Mouse (Mus musculus) large intestine, adult 2 months (tissue): ENCODE measurements around the gene Unc13c. TPM values are rescaled to one million over a fixed set of nuclear protein-coding genes. Genes with fewer than 3 reads are reported as not detected.

Experiments
- DNase-seq: peaks from one replicate; pipeline ENCODE4 v3.0.0-alpha.2; 2012; ENCODE audit warnings: low read depth, low spot score
- WGBS: fragments of 180-500 bp; shearing (Covaris S2); methylation state at CpG from one replicate; pipeline ENCODE4 v1.1.7; 2018; 5-methylcytosine and 5-hydroxymethylcytosine counted together
- polyA plus RNA-seq: library from polyadenylated mRNA; depleted of rRNA; stranded (reverse); fragments of >200 nt; gene quantifications from 2 replicates; pipeline ENCODE4 v1.2.3, GENCODE M21; 2012; rRNA removed

The Unc13c gene
- 0.01 TPM in 1 of 2 replicates, not detected in the other for polyA plus RNA-seq

DNA sequence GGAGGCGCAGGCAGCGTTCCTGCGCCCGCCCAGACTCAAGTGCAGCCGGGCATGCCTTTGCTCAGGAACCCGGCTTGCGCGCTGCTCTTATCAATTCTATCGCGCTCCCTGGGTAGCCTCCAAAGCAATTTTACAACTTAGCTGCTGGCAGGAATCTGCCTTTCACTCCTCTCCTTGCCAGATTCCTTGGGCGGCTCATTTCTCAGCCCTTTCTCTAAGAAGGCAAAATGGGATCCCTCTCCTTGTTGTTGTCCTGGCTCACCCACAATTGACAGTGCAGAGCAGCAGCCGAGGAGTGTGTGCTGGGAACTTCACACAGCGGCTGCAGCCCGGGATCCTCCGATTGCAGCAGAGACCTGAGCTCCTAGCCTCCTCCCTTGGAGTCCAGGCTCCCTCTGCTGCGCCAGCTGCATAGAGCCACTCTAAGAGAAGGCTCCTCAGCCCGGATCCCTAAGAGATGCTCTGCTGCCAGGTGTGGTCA is at the start of gene Unc13c:
Gene Unc13c, minus strand, starts transcription at position 326 of the 481 bp plus-strand sequence.
- WGBS: 7% methylated on average over 17 of the region's 17 CpGs
- DNase-seq: no peak

DNA sequence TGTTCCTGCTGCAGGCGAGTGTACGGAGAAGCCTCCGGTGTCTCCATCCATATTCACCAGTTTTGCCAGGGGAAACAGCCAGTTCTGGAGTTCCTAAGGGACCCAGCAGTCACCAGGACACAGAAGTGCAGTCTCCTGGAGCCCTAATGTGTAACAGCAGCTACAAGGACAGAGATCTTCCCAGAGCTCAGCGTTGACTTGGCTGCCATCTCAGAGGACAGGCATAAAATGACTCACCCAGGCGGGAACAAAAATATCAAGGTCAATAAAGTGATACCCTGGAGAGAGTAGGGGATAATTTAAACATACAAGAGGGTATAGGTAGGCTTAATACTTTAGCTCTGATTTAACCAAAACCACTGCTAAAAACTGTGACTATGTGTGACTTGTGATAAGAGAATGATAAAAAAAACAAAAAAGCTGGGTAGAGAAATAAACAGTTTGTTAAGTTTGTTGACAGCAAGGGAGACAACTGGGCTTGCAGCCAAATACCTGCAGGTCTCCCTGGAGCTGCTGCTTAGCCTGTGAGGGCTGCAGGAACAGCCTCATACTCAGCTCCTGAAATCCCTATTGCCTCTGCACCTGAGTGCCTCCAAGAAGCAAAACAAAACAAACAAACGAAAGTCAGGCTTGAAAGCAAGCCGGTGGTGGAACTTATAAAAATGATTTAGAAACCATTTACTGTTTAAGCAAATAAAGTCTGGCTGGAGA is 39.4 kb upstream of the Unc13c start:
- DNase-seq: no peak

DNA sequence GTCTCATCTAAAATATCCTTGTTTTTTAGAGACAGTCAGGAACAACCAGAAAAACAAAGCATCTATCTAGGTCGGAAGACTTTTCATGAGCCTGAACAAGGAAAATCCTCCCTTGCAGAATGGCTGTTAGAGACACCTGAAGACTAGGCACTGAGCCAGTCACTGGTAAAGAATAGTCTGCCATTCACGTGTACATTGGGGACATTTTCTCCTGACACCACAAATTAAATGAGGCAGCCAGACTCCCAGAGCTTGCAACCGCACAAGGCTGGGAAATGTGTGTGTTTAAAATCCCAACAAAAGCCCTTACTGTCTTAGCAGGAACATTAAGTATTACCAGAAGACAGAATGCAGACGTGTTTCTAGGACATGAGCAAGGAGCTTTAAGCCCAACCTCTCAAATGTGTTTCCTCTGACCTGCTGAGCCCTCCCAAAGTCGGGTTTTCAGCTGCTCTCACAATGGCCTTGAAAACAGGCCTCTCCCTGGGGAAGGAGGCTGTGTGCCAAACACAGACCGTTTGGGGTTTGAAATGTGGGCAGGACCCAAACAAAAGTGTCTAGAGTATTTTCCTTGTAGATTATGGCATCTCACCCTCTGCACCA is 33.7 kb upstream of the Unc13c start:
- 25% methylated on average over 6 of the region's 6 CpGs for WGBS
- no peak for DNase-seq

More for the DNA sequence above, 39.4 kb upstream of the Unc13c start:
- 49% methylated on average over 7 of the region's 7 CpGs for WGBS

DNA sequence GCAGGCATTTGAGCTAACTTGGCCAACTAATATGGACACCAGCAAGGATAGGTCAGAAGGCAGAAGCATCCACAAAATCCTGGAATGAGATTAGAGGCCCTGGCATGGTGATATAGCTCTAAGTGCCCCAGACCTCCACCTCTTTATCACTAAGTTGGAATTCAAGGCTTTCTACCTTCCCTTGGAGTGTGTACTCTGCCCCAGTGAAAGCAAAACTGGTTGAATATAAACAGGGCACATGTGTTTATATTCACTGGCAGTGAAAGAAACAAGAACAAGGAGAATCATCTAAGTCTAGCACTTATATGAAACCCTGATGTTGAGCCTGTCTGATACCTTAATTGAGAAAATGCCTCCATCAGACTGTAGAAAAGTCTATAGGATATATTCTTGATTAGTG is 19.3 kb upstream of the Unc13c start:
- DNase-seq: no peak

DNA sequence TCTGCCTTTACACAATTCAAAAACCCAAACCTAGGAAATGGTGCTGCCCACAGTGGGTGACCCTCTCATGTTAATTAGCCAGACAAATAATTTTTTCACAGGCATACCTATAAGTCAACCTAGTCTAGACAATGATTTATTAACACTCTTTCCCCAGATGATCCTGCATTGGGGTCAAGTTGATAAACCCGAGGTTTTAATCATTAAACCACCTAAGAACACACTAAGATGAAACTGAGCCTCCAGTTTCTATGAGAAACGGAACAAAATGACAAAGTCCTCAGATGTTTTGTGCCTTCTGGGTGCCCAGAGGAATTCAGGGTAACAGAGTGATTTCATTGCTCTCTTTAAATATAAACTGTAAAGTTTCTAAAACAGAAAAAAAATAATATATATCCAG is 18.5 kb upstream of the Unc13c start:
- DNase-seq: no peak
- 36% methylated on average over 2 of the region's 2 CpGs for WGBS

DNA sequence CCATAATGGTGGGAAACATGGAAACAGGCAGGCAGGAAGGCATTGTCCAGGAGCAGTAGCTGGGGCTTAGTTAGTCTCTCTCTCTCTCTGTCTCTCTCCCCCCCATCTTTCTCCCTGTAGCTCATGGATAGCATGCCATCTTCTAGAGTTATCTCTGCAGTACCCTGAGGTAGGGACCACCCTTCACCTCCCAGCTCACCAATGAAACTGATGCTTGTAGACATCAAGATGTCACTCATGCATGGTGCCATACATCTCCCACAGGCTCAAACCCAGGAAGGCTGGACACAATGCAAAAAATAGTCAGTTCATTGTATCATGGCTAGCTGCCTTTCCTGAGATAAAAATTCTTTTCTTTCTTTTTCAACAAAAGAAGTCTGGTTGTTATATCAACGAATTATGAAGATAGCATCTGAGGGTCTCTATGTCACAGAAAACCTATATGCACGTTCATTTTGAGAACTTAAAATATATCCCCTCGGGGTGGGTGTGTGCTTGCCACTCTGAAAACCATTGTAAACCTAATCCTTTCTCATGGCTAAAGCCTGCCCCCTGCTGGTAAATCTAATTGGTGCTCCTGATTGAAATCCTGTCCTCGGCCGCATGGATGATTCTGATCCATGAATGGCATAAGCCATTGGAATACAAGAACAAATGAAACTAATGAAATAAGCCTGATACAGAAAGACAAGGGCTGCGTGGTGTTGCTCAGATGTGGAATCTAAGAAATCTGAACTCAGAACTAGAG is 14.0 kb upstream of the Unc13c start:
- DNase-seq: no peak
- 13% methylated on average over 6 of the region's 6 CpGs for WGBS

DNA sequence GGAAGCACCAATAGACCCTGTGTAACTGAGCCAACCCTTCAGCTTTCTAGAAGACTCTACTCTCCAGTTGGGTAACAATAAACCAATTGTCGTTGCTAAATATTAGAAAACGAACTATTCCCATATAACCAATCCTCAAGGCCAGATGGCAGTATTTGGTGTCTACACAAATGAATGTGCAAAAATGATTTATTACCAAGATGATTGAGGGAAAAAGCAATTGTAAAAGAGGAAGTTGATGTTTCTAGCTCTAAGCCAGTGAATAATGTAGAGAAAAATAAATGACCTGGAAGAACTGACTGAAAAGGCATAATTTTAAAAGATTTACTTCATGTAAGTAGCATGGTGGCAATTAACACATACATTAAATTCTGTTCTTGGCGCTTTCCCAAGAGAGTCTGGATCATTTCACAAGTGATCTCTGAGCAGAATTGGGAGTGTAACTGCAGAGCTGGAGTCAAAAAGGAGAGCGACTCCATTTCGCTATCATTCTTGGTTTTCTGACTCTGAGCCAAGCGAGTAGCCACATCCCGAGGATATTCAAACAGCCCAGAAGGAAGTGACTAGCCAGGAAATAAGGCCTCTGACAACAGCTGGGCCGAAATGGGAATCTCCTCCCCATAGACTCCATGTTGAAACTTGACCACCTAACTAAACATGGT is 3.7 kb upstream of the Unc13c start:
- no peak for DNase-seq
- WGBS: 57% methylated on average over 8 of the region's 8 CpGs

DNA sequence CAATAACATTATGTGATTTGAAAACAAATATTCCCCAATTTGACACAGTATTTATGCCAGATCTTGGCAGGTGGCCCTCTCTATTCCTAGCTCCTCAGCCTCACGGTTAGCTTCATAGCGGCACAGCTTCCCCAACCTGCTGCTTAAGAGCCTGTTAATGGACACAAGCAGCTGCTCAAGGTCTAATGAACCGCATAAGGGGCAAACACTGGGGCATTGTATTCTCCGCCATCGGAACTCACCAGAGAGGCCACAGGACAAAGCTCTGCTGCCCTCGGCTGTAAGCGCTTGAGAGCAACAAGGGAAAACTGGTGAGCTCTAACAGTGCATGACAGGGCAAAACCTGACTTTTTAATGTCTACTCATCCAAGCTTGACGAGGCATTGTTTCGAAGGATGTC is 2.0 kb upstream of the Unc13c start:
- DNase-seq: no peak
- WGBS: 57% methylated on average over 9 of the region's 9 CpGs

DNA sequence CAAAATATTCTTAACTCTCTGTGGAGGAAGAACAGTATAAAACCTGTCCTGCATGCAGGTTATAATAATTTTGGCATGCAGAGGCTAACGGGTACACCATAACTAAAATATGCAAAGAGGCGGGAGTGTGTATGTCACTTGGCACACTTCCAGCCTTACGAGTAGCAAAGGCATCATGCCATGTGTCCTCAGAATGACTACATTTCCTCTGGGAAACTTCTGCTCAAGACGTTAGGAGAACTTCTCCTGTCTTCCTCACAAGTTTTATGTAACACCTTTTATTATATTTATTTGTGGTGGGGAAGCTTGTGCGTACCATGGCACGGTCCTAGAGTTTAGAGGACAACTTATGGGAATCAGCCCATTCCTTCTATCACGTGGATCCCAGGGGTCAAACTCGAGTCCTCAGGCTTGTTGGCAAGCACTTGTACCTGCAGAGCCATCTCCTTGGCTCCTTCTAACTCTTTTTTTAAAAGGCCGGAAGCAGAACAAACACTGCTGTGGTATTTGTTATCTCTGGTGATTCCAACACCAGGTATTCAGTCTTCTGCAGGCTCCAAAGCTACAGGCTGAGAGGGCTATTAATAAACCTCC is 3.3 kb downstream of the Unc13c start:
- WGBS: 32% methylated on average over 9 of the region's 9 CpGs
- no peak for DNase-seq

DNA sequence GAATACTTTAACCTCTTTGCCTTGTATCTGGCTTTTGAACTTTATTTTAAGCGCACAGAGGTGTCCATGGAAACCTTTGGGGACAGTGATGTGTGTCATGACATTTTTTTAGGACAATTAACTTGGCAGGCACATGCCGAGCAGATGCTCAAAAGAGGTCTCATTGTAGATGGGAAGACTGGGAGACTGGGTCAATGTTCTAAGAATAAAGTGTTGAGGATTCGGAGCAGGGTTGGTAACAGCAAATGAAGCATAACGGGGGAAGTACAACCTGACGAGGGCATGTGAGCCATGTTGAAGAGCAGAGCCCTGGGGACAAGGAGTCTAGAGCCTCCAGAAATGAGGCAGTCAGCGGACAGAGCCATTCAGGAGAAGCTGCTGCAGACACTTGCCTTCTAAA is 6.3 kb downstream of the Unc13c start:
- 85% methylated on average over 6 of the region's 6 CpGs for WGBS
- no peak for DNase-seq

DNA sequence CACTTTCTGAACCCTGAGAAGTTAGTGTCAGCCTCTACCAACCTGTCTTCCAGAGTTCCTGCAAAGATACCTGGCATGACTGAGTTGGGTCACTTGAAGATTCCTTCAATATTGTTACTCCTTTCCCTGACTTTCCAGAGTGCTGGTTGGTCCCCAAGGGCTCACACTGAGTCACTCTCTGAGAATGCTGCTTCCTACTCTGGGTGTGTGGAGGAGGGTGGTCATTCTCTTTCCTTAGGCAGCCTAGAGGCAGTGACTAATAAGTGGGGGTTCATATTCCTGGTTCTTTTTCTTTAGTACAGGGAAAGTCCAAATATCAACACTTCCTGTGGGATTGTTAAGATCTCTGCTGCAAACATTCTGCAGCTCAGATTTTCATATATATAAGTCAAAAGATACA is 16.4 kb downstream of the Unc13c start:
- DNase-seq: no peak

DNA sequence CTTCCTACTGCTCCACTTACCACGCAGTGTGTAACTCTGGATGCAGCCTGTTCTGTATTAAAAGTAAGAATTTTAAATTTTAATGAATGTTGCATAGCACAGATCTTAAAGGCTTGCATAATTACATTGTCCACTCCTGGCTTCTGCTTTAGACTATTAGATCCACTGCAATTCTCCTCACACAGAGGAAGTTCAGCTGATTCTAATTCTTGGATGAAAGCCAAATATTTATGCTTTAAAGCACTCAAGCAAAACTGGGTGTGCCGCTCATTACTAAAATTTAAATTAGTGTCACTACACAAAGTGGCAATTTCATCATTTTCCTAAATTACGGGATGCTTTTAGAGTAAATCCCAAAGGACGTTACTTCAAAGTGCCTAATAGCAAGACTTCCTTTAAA is 17.2 kb downstream of the Unc13c start:
- DNase-seq: no peak
- 78% methylated on average over 4 of the region's 4 CpGs for WGBS

DNA sequence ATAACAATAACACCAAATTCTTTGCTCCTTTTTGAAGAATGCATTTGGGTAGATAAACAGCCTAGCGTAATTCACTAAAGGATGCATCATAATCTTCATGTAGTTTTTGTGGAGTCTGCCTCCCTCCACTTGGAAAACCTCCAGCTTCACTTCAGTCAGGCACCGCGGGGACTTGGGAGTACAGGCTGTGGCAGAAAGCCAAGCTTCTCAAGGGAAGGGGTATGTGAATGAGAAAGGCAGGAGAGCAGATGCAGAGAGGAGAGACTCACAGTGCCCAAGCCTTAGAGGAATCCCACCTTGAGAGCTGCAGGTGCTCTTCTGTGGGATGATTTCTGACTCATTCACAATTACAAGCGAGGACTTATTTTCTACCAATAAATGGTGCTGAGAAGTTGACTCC is 33.9 kb downstream of the Unc13c start:
- DNase-seq: no peak
- WGBS: 79% methylated on average over 4 of the region's 4 CpGs

DNA sequence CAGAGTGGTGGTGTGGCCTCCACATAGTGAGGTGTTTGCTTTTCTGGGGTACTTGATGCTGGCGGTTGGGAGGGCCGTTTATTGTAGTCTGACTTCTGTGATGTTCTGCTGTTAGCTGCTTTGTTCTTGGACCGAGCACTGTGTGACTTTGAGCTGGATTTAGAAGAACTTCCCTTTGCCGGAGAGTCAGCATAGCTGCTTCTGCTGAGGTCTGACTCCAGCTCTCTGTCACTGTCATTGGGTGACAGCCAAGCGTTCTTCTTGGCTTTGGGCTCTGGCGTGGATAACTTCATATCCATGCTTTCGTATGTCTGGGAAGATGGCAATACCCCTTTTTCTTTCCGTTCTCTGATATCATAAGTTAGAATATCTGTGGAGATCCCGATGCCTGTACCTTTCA is 36.8 kb downstream of the Unc13c start:
- 83% methylated on average over 9 of the region's 9 CpGs for WGBS

DNA sequence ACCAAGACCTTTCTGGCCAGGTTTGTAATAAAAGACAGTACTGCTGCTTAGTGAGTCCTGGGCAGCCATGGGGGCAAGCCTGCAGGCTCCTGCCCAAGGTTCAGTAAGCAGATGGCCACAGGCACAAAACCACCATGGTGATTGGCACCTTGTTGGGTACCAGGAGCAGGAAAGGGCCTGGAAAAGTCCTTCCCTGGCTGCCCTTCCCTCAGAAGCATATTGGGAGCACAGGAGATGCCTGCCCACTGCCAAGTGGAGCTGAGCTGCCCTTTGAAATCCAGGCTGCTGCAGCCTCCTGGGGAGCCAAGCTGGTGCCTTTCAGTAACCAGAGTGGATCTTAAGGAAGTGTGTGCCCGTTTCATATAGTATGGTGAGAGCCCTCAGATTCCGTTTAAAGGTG is 41.5 kb downstream of the Unc13c start:
- DNase-seq: no peak
- 68% methylated on average over 2 of the region's 2 CpGs for WGBS

More for the DNA sequence above, 36.8 kb downstream of the Unc13c start:
- DNase-seq: no peak

DNA sequence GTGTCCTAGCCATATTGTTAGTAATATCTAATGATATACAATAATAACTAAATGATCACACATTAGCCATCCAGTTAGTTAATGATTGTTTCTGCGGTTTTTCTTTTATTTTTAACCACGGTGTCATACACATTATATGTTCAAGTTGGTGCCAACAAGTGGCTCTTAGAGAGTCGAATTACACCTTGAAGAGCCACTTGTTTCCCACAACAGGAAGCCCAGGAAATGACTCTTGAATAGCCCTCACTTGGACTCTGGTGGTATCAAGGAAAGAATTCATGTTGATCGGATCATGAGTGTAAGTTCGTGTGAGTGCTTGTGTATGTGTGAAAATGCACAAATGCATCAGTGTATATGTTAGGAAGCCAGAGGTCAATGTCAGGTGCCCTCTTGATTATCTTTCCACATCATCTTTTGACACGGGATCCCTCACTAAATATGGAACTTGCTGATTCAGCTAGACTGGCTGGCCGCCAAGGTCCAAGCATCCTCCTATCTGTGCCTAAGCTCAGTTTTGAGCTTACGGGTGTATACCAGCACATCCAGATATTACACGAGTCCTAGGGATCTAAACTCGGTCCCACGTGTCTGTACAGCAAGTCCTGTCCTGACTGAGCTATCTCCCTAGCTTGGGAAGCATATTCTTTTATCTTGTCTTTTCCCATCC is 46.2 kb downstream of the Unc13c start:
- no peak for DNase-seq
- WGBS: 75% methylated on average over 11 of the region's 11 CpGs

DNA sequence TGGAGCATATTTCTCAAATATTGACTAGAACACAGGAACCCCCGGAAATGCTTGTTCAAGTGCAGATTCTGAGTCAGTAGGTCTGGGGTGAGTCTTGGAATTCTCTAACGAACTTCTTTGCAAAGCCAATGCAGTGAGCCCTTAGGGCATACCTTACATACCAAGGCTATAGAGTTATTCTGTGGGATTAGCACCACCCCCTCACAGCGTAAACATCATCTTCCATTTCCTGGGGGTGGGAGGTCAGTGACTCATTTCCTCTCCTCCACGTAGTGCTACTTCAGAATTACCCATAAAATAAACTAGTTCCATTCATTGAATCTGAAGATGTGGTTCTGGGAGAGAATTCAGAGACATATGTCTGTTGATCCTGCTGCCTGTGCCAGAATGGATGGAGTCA is 62.8 kb downstream of the Unc13c start:
- DNase-seq: no peak
- WGBS: 39% methylated on average over 4 of the region's 4 CpGs

DNA sequence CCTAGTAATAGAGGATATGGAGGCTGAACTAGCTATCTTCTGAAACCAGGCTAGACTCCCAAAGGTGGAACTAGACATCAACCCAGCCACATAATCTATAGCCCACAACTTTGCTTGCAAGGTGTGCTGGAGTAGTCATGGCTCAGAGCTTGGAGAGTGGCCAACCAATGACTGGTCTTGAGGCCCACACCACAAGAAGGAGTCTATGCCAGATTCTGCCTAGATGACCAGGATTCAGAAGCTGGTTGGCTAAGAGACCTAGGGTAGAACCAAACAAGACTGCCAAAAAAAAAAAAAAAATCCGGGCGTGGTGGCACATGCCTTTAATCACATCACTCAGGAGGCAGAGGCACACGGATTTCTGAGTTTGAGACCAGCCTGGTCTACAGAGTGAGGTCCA is 70.2 kb downstream of the Unc13c start:
- DNase-seq: no peak
- WGBS: 71% methylated on average over 3 of the region's 3 CpGs

DNA sequence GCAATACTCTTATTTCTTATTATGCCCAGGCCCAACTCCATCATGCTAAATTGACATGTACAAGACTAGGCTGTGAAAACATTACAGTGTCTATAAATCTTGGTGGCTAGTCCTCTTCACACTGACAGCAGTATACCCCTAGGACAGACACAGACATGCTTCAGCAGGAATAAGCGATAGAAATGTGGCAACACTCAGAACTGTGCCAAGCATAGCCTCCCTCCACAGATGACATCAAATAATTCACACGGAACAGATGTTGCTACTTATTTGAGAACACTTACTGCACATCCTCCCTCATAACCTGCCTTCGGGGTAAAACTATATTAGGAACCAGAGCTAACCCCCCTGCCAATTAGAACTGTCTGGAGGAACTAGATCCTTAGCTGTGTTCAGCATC is 72.6 kb downstream of the Unc13c start:
- DNase-seq: no peak
- WGBS: 81% methylated on average over 3 of the region's 3 CpGs
